ENCODE assay signal across 13 mouse cellular contexts in the genomic region with DNA sequence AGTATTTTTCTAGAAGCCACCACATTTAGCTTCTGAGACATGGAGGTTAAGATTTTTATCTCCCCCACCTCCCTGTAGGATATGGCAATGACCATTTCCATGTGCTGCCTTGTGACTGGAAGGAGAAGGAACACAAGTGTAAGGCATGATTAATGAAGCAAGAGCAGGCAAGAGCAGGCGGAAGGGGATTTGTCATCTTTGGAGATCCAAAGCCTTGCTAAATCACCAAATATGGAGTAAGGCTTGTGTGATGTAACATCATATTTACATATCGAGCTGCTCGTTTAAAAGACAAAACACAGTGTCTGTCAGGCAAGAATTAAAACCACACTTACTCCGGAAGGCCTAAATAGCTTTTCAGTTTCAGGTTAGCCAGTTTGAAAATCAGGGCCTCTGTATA. TPM values are rescaled to one million over a fixed set of nuclear protein-coding genes. Genes with fewer than 3 reads are reported as not detected.
A peak's percentile ranks its signal among the peaks of the same experiment; 100 is the strongest.
DNase-seq lines count a peak whose midpoint lies in the region; ATAC-seq lines count a peak whose summit lies in the region.
"Had no signal": no experiment of that assay in that cellular context is flagged by ENCODE, and none has a peak within 500 bp of the region (broad histone marks: within the 10 kb centered on the region; RNA-seq: fewer than 3 reads in every experiment).

No protein-coding gene starts in this region.

- no peaks in the 10 kb centered on the region for H3K9me3 ChIP-seq in midbrain, embryonic 10.5 days (replicated peaks)
- no peaks in the 10 kb centered on the region for H3K9me3 ChIP-seq in midbrain, embryonic 11.5 days (ENCODE audit: control insufficient read depth, low read length)
- H3K9me3 ChIP-seq in forebrain, embryonic 15.5 days: no peaks in the 10 kb centered on the region
- H3K9me3 ChIP-seq in midbrain, embryonic 15.5 days: no peaks in the 10 kb centered on the region
- H3K9me3 ChIP-seq in stomach, embryonic 16.5 days (replicated peaks; ENCODE audit: control insufficient read depth, low read length): no peaks in the 10 kb centered on the region
- H3K9me3 ChIP-seq: liver, embryonic 13.5 days had no signal

- no peak overlapping the region for H3K4me3 ChIP-seq in midbrain, embryonic 10.5 days
- no peak overlapping the region for H3K4me3 ChIP-seq in midbrain, embryonic 11.5 days (ENCODE audit: low read depth, low read length)
- H3K4me3 ChIP-seq in forebrain, embryonic 15.5 days: peak overlapping the region; percentile 24; the same call in 1 of the 2 replicates
- H3K4me3 ChIP-seq in midbrain, embryonic 15.5 days: no peak overlapping the region
- no peak overlapping the region for H3K4me3 ChIP-seq in stomach, embryonic 16.5 days (replicated peaks; ENCODE audit: low read length)
- H3K4me3 ChIP-seq: liver, embryonic 13.5 days had no signal

- WGBS in midbrain, embryonic 10.5 days: 84% methylated on average over 4 of the region's 4 CpGs
- 78% methylated on average over 4 of the region's 4 CpGs for WGBS in midbrain, embryonic 11.5 days
- WGBS in forebrain, embryonic 15.5 days: 44% methylated on average over 4 of the region's 4 CpGs
- 66% methylated on average over 4 of the region's 4 CpGs for WGBS in midbrain, embryonic 15.5 days
- WGBS in stomach, embryonic 16.5 days: 36% methylated on average over 4 of the region's 4 CpGs

- ATAC-seq in midbrain, embryonic 11.5 days (ENCODE audit: low FRiP score): no peak
- ATAC-seq in forebrain, embryonic 15.5 days (replicated peaks): no peak
- no peak for ATAC-seq in midbrain, embryonic 15.5 days (replicated peaks)
- ATAC-seq in stomach, embryonic 16.5 days (ENCODE audit: insufficient read depth, low FRiP score): peak; percentile 64; the same call in 1 of the 2 replicates
- ATAC-seq: inflammation-experienced regulatory T-cells, adult 6 months had no signal

- H3K27me3 ChIP-seq in midbrain, embryonic 10.5 days (ENCODE audit: low read depth, poor library complexity, severe bottlenecking): peaks cover 85% of the 10 kb centered on the region
- H3K27me3 ChIP-seq in midbrain, embryonic 11.5 days (ENCODE audit: control insufficient read depth, insufficient read depth, low read length): no peaks in the 10 kb centered on the region
- H3K27me3 ChIP-seq in forebrain, embryonic 15.5 days: no peaks in the 10 kb centered on the region
- H3K27me3 ChIP-seq in midbrain, embryonic 15.5 days (replicated peaks): no peaks in the 10 kb centered on the region
- no peaks in the 10 kb centered on the region for H3K27me3 ChIP-seq in stomach, embryonic 16.5 days (ENCODE audit: control insufficient read depth, insufficient read depth, low read length)
- H3K27me3 ChIP-seq: liver, embryonic 13.5 days had no signal

- DNase-seq in midbrain, embryonic 10.5 days (ENCODE audit: low spot score): peak; percentile 6
- DNase-seq in midbrain, embryonic 11.5 days (ENCODE audit: low spot score, missing footprints): no peak
- DNase-seq in thymus, adult 18-20 months: no peak
- DNase-seq in cerebellum, adult 11 months: no peak
- DNase-seq in ovary, postnatal 10 days (ENCODE audit: low spot score): no peak
- DNase-seq: liver, embryonic 13.5 days; retina, postnatal 1 day had no signal

- H3K4me1 ChIP-seq in midbrain, embryonic 10.5 days: peaks cover 49% of the 10 kb centered on the region
- peaks cover 18% of the 10 kb centered on the region for H3K4me1 ChIP-seq in midbrain, embryonic 11.5 days (ENCODE audit: control insufficient read depth, insufficient read depth, low read length)
- peaks cover 84% of the 10 kb centered on the region for H3K4me1 ChIP-seq in forebrain, embryonic 15.5 days
- peaks cover 85% of the 10 kb centered on the region for H3K4me1 ChIP-seq in midbrain, embryonic 15.5 days
- peaks cover 27% of the 10 kb centered on the region for H3K4me1 ChIP-seq in stomach, embryonic 16.5 days (ENCODE audit: control insufficient read depth, insufficient read depth, low read length)

- no peak overlapping the region for H3K27ac ChIP-seq in midbrain, embryonic 10.5 days (replicated peaks)
- no peak overlapping the region for H3K27ac ChIP-seq in midbrain, embryonic 11.5 days (ENCODE audit: low read depth, low read length)
- peak overlapping the region; percentile 86 for H3K27ac ChIP-seq in forebrain, embryonic 15.5 days (replicated peaks)
- 0 out of 2 replicates have a peak overlapping the region, but pooled peaks have one; percentile 20 for H3K27ac ChIP-seq in midbrain, embryonic 15.5 days
- H3K27ac ChIP-seq in stomach, embryonic 16.5 days (ENCODE audit: low read length): peak overlapping the region; percentile 77
- H3K27ac ChIP-seq: liver, embryonic 13.5 days; macrophage had no signal

- no peak overlapping the region for H3K4me2 ChIP-seq in midbrain, embryonic 11.5 days
- peak overlapping the region; percentile 50 for H3K4me2 ChIP-seq in forebrain, embryonic 15.5 days (replicated peaks)
- H3K4me2 ChIP-seq in midbrain, embryonic 15.5 days: peak overlapping the region; percentile 93
- 0 out of 2 replicates have a peak overlapping the region, but pooled peaks have one; percentile 9 for H3K4me2 ChIP-seq in stomach, embryonic 16.5 days (ENCODE audit: low read depth, low read length)
- H3K4me2 ChIP-seq: heart, embryonic 11.5 days; liver, embryonic 13.5 days had no signal

- no peak overlapping the region for H3K9ac ChIP-seq in midbrain, embryonic 11.5 days (ENCODE audit: low read length)
- peak overlapping the region; percentile 50 for H3K9ac ChIP-seq in forebrain, embryonic 15.5 days (replicated peaks)
- H3K9ac ChIP-seq in midbrain, embryonic 15.5 days: 0 out of 2 replicates have a peak overlapping the region, but pooled peaks have one; percentile 5
- H3K9ac ChIP-seq in stomach, embryonic 16.5 days (ENCODE audit: low read length): no peak overlapping the region
- H3K9ac ChIP-seq: liver, embryonic 13.5 days had no signal

- peaks cover 46% of the 10 kb centered on the region for H3K36me3 ChIP-seq in midbrain, embryonic 10.5 days
- peaks cover 8% of the 10 kb centered on the region; the same call in 1 of the 2 replicates for H3K36me3 ChIP-seq in midbrain, embryonic 11.5 days (ENCODE audit: control insufficient read depth, insufficient read depth, low read length)
- H3K36me3 ChIP-seq in forebrain, embryonic 15.5 days: peaks cover 14% of the 10 kb centered on the region
- H3K36me3 ChIP-seq in midbrain, embryonic 15.5 days (replicated peaks): no peaks in the 10 kb centered on the region
- no peaks in the 10 kb centered on the region for H3K36me3 ChIP-seq in stomach, embryonic 16.5 days (ENCODE audit: control insufficient read depth, insufficient read depth, low read length)

RNA-seq across cellular contexts. Expression of a gene that starts 9.2 kb away (rescaled TPM):
- 15.8 and 33.2 TPM in 2 replicates for polyA plus RNA-seq in midbrain, embryonic 10.5 days (2016; fragmentation: Nextera tagmentation; extraction: Ambion mirVana)
- polyA plus RNA-seq in midbrain, embryonic 11.5 days (2014; fragmentation: Nextera tagmentation; extraction: Ambion mirVana): 42.5 and 44.1 TPM in 2 replicates
- 204 and 215 TPM in 2 replicates for polyA plus RNA-seq in forebrain, embryonic 15.5 days (2015; fragmentation: Nextera tagmentation; extraction: Ambion mirVana)
- 101 and 105 TPM in 2 replicates for polyA plus RNA-seq in midbrain, embryonic 15.5 days (2015; fragmentation: Nextera tagmentation; extraction: Ambion mirVana)
- polyA plus RNA-seq in stomach, embryonic 16.5 days (2015; fragmentation: Nextera tagmentation; extraction: Ambion mirVana): 24.9 and 25.5 TPM in 2 replicates

RNA-seq across cellular contexts. Expression of a gene that starts 12.2 kb away (rescaled TPM):
- polyA plus RNA-seq in midbrain, embryonic 10.5 days (2016; fragmentation: Nextera tagmentation; extraction: Ambion mirVana): not detected in 2 replicates
- not detected in 2 replicates for polyA plus RNA-seq in midbrain, embryonic 11.5 days (2014; fragmentation: Nextera tagmentation; extraction: Ambion mirVana)
- polyA plus RNA-seq in forebrain, embryonic 15.5 days (2015; fragmentation: Nextera tagmentation; extraction: Ambion mirVana): 0.26 TPM in 1 of 2 replicates, not detected in the other
- polyA plus RNA-seq in midbrain, embryonic 15.5 days (2015; fragmentation: Nextera tagmentation; extraction: Ambion mirVana): 0.23 TPM in 1 of 2 replicates, not detected in the other
- polyA plus RNA-seq in stomach, embryonic 16.5 days (2015; fragmentation: Nextera tagmentation; extraction: Ambion mirVana): not detected in 2 replicates
- polyA plus RNA-seq: heart, embryonic 11.5 days; inflammation-experienced regulatory T-cells, adult 6 months; liver, embryonic 13.5 days; macrophage had no signal

Comparison
In these comparisons a context has a peak if more than half of its experiments do, and no peak if none do; other contexts are left out.
1. H3K27ac ChIP-seq: peak in forebrain, embryonic 15.5 days (single experiment), midbrain, embryonic 15.5 days (single experiment) and stomach, embryonic 16.5 days (single experiment); none in midbrain, embryonic 10.5 days (single experiment) and midbrain, embryonic 11.5 days (single experiment).
2. H3K9ac ChIP-seq: peak in forebrain, embryonic 15.5 days (single experiment) and midbrain, embryonic 15.5 days (single experiment); none in midbrain, embryonic 11.5 days (single experiment) and stomach, embryonic 16.5 days (single experiment).